Mouse (Mus musculus) skeletal muscle tissue, adult 2 months (tissue): ENCODE measurements around the gene Cpa4.
A peak's percentile ranks its signal among the peaks of the same experiment; 100 is the strongest.

ENCODE experiments used
- DNase-seq: peaks from one replicate; pipeline ENCODE4 v3.0.0-alpha.2; 2012; ENCODE audit warnings: low read depth, low spot score

Gene Cpa4

DNA sequence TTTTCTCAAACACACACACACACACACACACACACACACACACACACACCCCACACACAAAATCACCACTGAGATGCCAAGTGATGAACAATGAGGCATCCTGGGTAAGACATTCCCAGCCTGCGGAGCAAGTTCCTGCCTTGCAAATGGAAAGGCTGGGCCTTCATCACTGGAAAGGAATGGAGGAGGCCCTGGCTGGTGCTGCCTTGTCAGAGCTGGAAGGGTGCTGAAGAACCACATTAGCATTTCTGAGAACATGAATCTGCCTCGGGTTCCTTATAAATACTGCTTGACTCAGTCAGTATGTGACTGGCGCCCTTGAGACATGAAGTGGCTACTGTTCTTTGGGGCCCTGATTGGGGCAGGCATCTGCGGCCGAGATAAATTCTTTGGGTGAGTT, at the start of gene Cpa4:
Gene Cpa4, plus strand, starts transcription at position 301 of the 400 bp plus-strand sequence.
- no peak for DNase-seq

DNA sequence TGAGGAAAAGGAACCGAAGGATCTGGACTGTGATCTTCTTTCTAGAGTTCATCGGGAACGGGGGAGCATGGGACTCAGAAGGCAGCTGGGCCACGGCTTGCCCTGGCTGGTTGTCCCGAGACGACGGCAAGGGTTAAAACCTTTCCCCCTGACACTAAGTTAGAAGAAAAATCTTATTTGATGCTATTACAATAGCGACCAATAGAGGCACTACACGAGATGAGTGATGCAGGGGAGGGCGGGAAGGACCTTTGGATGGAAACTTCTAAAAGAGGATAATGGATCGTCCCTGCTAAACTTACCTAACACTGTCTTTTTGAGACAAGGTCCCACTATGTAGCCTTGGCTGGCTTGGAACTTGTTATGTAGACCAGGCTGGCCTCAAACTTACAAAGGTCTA, 47.8 kb upstream of the Cpa4 start:
- DNase-seq, result no peak

DNA sequence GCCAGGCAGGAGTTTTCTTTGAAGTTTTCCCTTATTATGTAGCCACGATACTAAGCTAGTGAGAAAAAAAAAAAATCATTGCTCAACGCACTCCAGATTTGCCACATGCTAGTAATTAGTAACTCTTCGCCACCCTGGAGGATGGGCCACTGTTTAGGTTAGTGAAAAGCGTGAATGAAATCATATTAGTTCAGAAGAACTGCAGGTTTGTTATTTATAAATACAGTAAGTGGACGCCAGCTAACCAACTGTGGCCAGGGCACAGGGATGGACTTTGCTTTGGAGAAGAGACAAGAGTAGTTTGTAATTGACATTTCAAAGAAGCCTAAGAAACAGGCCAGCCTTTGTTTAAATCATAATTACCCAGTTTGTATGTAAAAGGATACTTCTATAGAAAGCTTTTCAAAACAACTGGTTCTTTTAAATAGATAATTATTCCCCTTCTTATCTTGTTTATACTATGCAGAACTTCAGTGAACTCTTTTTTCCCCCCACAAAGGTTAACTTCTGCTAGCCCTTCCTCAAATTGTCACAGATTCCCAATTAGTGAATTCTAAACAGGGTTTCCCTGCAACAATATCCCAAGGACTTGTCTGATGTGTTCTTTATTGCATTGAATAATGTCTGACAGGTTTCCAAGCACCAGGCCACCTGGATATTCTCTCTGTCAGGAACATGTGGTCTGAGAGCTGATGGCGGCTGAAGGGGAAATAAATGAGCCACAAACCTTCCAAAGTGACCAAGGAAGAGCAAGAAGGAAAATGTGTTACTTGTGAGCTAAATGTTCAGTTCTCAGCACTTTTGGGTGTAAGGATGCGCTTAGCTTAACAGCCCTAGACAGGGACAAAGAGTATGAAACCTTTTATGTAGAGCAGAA, 42.5 kb upstream of the Cpa4 start:
- no peak for DNase-seq

DNA sequence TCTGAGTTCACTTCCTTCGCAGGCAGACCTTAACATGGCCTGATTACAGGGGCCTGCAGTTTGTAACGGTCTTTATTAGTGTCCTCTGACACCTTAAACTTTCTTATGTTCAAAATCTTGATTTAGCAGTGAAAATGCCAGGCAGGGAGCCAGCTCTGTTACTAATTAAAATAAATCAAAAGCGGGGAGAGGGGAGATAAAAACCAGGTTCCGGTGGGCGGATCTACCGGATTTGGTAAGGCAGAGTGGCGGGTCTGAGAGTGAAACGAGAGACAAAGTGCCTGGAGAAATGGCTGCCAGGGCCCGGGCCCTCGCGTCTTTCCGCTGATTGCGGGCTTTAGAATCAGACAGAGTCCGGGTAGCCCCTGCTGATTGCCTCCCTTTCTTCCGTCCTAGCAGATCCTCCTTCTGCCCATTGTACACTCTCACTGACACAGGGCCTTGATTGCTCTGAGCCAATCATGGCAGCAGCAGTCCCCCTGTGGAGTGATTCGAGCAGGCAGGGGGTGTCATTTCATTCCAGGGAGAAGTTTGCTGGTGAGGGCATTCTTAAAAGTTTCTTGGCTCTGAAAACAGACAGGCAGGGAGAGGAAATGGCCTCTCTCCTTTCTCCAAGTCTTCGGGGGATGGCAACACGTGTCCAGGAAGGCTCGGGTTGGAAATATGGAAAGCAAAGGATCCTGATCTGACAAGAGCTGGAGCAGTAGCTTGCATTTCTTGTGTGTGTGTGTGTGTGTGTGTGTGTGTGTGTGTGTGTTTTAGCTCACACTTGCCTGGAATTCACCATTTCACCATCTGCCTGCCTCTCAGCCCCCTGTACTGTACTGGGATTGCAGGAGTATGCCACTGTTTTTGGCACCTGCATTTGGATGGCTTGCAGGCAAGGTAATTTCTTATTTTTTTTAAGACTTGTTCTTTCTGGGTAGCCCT, 41.3 kb upstream of the Cpa4 start:
- no peak for DNase-seq

- no peak for DNase-seq
Measured at GRCm38 (mm10) chr6:30528800-30529199, 39.4 kb upstream of the Cpa4 start.

GRCm38 (mm10) chr6:30535340-30535739, 32.8 kb upstream of the Cpa4 start:
- DNase-seq, result no peak

DNA sequence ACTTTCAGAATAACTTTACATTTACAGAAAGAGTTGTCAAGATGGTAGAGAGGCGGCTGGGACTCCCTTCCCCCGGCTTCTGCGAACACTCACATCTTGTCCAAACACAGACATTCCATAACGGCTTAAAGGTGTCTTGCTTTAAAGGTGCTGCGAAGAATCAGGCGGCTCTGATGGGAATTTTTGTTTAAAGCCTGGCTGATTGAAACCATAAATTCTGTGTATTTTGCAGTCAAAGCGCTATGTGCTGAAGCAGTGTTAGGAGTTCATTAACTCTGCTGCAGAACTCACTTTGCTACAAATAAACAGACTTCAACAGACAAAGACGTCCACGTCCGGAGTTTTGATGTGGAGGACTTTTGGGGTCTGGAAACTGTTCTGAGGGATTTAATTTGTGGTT, 29.9 kb upstream of the Cpa4 start:
- DNase-seq, result no peak

GRCm38 (mm10) chr6:30538800-30539199, 29.4 kb upstream of the Cpa4 start:
- DNase-seq, result no peak

GRCm38 (mm10) chr6:30541009-30541799, 27.0 kb upstream of the Cpa4 start, which contains the start of gene Cpa2:
TSS of gene Cpa2 (plus strand) at chr6:30541582.
- no peak for DNase-seq

- DNase-seq, result no peak
Measured at GRCm38 (mm10) chr6:30542277-30542676, 25.9 kb upstream of the Cpa4 start.

DNA sequence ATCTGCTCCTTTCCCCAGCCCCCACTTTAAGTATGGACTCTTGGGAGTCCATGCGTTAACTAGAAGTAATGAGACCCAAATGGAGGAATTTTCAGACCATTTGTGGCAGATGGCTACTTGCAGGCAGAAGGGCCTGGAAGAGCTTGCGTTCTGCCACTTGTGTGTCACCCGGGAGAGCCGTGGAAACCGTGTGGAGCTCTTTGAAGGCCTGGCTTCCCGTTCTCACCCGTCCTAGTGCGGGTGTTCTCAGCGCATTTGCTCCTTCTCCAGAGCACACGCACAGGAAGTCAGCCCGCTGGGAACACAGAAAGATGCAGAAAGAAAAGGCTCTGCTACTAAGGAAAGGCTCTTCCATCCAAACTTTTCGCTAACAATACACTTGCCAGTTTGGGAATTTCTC, 25.1 kb upstream of the Cpa4 start:
- no peak for DNase-seq

GRCm38 (mm10) chr6:30543851-30544250, 24.3 kb upstream of the Cpa4 start:
- DNase-seq, result no peak

GRCm38 (mm10) chr6:30545689-30546088, 22.5 kb upstream of the Cpa4 start:
- DNase-seq, result no peak

- DNase-seq, result no peak
Measured at GRCm38 (mm10) chr6:30546571-30547273, 21.4 kb upstream of the Cpa4 start.

- DNase-seq, result no peak
Measured at GRCm38 (mm10) chr6:30547274-30547645, 20.9 kb upstream of the Cpa4 start.

GRCm38 (mm10) chr6:30547656-30548306, 20.4 kb upstream of the Cpa4 start:
- DNase-seq, result peak; percentile 54

- DNase-seq, result peak; percentile 45
Measured at GRCm38 (mm10) chr6:30549231-30549761, 18.9 kb upstream of the Cpa4 start.

DNA sequence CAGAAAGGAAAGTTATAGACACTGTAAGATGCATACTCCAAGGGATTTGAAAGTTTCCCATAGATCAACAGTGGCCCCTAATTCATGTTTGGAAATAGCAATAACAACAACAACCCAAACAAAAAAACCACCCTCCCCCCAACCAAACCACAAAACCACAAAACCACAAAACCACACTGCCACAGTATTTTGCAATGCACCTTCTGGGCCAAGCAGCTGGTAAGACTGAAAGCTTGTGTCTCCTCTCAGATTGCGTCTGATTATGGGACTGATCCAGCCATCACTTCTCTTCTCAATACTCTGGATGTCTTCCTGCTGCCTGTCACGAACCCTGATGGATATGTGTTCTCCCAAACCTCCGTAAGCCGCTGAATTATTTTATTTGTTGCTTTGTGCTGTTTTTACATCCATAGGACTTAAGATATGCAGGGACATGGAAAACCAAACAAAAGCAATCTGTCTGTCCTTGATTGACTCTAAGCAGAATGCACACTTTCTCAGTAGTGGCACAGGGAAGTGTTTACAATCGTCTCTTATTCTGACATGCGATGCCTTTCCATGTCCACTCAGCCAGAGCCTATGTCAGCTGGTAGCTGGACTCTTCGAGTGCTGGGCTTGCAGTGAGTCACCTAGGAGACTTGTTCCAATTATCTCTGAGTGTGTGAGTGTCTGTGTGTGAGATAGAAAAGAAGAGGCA, 17.5 kb upstream of the Cpa4 start:
- no peak for DNase-seq

GRCm38 (mm10) chr6:30551193-30551515, 17.0 kb upstream of the Cpa4 start:
- no peak for DNase-seq
